Mouse (Mus musculus) heart, adult 2 months (tissue): ENCODE results near the gene Lrfn4. TPM values are rescaled to one million over a fixed set of nuclear protein-coding genes. Genes with fewer than 3 reads are reported as not detected.

Experiments used
- DNase-seq, 2 experiments: peaks; one replicate each; pipeline ENCODE4 v3.0.0; 2021
- H3K27ac ChIP-seq: fragments of 200-600 bp; 2 replicates; pipeline ENCODE4 v1.8.1; 2022
- H3K27me3 ChIP-seq: fragments of 200-500 bp; 2 replicates; pipeline ENCODE4 v1.6.1; 2012; ENCODE audit warnings: mild to moderate bottlenecking, low read length, inconsistent platforms, mixed read lengths; ENCODE audit not compliant: control insufficient read depth, insufficient read depth
- H3K36me3 ChIP-seq: fragments of 200-500 bp; 2 replicates; pipeline ENCODE4 v1.6.1; 2012; ENCODE audit warnings: low read length, inconsistent platforms; ENCODE audit not compliant: control insufficient read depth, insufficient read depth
- H3K4me1 ChIP-seq: fragments of 200-500 bp; 2 replicates; pipeline ENCODE4 v1.6.1; 2011; ENCODE audit warnings: low read length; ENCODE audit not compliant: control insufficient read depth, insufficient read depth
- H3K4me3 ChIP-seq: fragments of 200-600 bp; 2 replicates; pipeline ENCODE4 v1.8.1; 2022
- H3K79me2 ChIP-seq: fragments of 200-500 bp; replicated peaks from 2 replicates; pipeline ENCODE4 v1.6.1; 2012; ENCODE audit warnings: mild to moderate bottlenecking, inconsistent platforms, low read length, moderate library complexity, mixed read lengths; ENCODE audit not compliant: control insufficient read depth, insufficient read depth
- H3K9ac ChIP-seq: fragments of 200-500 bp; 2 replicates; pipeline ENCODE4 v1.6.1; 2012; ENCODE audit warnings: low read depth, mild to moderate bottlenecking, control low read depth, inconsistent platforms, low read length, mixed read lengths
- CTCF ChIP-seq: fragments of 200-600 bp; IDR thresholded peaks from 2 replicates; pipeline ENCODE4 v1.8.1; 2022; ENCODE audit warnings: antibody characterized with exemption, mild to moderate bottlenecking, moderate library complexity
- EP300 ChIP-seq: fragments of 200-500 bp; IDR thresholded peaks from 2 replicates; pipeline ENCODE4 v1.6.1; 2011; ENCODE audit warnings: low read depth, low read length, control low read depth; ENCODE audit not compliant: insufficient read depth
- POLR2A ChIP-seq: fragments of 200-500 bp; IDR thresholded peaks from 2 replicates; pipeline ENCODE4 v1.6.1; 2011; ENCODE audit warnings: mild to moderate bottlenecking, low read depth, low read length, control low read depth; ENCODE audit not compliant: insufficient read depth
- WGBS: fragments of 180-500 bp; shearing (Covaris S2); methylation state at CpG from one replicate; pipeline ENCODE4 v1.1.7; 2018; 5-methylcytosine and 5-hydroxymethylcytosine counted together
- intact Hi-C: fragments of 180-260 bp; cut with DNase I; formaldehyde crosslinking; loops from one replicate; pipeline ENCODE4 v1.15.1; 2025
- polyA plus RNA-seq: library from polyadenylated mRNA; depleted of rRNA; stranded (reverse); fragments of >200 nt; gene quantifications from 2 replicates; pipeline ENCODE4 v1.2.3, GENCODE M21; 2012
- total RNA-seq, 2 experiments: library from RNA; stranded (reverse); gene quantifications; 2 replicates each; pipeline ENCODE4 v1.2.3; 2021

Lrfn4 gene
- total and polyA plus RNA-seq, 3 experiments: 7.7 to 15.3 (median 9.4) TPM

DNA sequence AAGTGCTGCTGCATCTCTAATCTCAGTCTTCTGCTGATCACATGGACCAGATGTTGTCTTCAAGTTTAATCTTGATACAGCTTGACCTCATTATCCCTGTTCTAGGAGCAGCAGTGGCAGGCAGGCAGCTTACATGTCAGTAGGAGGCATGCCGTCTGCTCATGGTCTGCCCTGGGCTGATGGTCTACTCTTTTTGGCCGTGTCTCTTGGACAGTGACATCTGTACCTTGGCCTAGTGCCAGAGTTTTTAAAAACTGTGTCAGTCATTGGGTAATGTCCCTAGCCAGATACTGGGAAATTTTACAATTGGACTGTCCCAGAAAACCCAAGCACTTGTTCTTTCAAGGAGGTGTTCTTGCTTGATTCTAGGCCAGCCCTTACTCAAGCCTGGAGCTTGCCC lies 36.7 kb downstream of the Lrfn4 start:
- intact Hi-C loops: loop anchor here (5.0 kb wide), 1 partner anchor 81 kb away; the partner anchor contains the start of gene 2010003K11Rik
- 42% methylated on average over 2 of the region's 2 CpGs for WGBS
- peak; percentile 31 to 62 for DNase-seq

GRCm38 (mm10) chr19:4573241-4573640 lies 42.2 kb downstream of the Lrfn4 start:
- Histone ChIP-seq H3K9ac (no peak overlapping the region), H3K36me3 (no peaks in the 10 kb centered on the region), H3K79me2 (no peaks in the 10 kb centered on the region), H3K27me3 (no peaks in the 10 kb centered on the region), H3K27ac (no peak overlapping the region), H3K4me1 (no peaks in the 10 kb centered on the region), H3K4me3 (no peak overlapping the region)
- 91% methylated on average over 1 of the region's 1 CpGs for WGBS
- DNase-seq: no peak
- intact Hi-C loops: no loop called here
- TF ChIP-seq CTCF (peak; percentile 33), EP300 (no peak)

More for the DNA sequence above, 36.7 kb downstream of the Lrfn4 start:
- Histone ChIP-seq H3K36me3 (no peaks in the 10 kb centered on the region), H3K9ac (no peak overlapping the region), H3K79me2 (no peaks in the 10 kb centered on the region), H3K4me3 (no peak overlapping the region), H3K27ac (no peak overlapping the region), H3K27me3 (no peaks in the 10 kb centered on the region), H3K4me1 (peaks cover 2% of the 10 kb centered on the region; the same call in 1 of the 2 replicates)
- no peak for TF ChIP-seq CTCF
- no peak for TF ChIP-seq EP300
- no peak for TF ChIP-seq POLR2A

- no peak for TF ChIP-seq CTCF
- TF ChIP-seq POLR2A: no peak
- TF ChIP-seq EP300: no peak
- WGBS: 88% methylated on average over 8 of the region's 8 CpGs
- H3K9ac ChIP-seq: no peak overlapping the region
- no peak overlapping the region for H3K4me3 ChIP-seq
- no peaks in the 10 kb centered on the region for H3K27me3 ChIP-seq
- H3K79me2 ChIP-seq: no peaks in the 10 kb centered on the region
- no peak overlapping the region for H3K27ac ChIP-seq
- no peak for DNase-seq
- intact Hi-C loops: no loop called here
- no peaks in the 10 kb centered on the region for H3K36me3 ChIP-seq
- no peaks in the 10 kb centered on the region for H3K4me1 ChIP-seq
Observed at GRCm38 (mm10) chr19:4572467-4572866, 43.0 kb downstream of the Lrfn4 start.

DNA sequence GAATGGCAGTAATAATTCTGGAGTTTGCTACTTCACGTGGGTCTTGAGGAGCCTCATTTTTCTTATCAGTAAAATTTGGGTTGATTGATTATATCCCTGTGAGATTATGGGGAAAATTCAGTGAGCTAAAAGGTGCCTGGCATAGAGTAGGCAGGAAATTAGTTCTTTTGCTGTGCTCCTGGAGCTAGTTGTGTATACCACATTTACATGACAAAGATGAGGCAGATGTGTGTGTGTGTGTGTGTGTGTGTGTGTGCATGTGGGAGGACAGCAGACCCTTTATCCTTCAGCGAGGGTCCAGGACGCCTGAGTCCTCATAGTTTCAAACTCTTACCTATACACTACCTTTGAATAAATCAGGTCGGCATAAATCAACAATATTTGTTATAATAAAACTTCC lies 43.4 kb downstream of the Lrfn4 start:
- no peak overlapping the region for H3K27ac ChIP-seq
- intact Hi-C loops: no loop called here
- H3K9ac ChIP-seq: no peak overlapping the region
- H3K36me3 ChIP-seq: no peaks in the 10 kb centered on the region
- H3K4me3 ChIP-seq: no peak overlapping the region
- H3K4me1 ChIP-seq: no peaks in the 10 kb centered on the region
- WGBS: 80% methylated on average over 4 of the region's 4 CpGs
- TF ChIP-seq POLR2A (no peak), EP300 (no peak), CTCF (no peak)
- no peaks in the 10 kb centered on the region for H3K79me2 ChIP-seq
- DNase-seq: no peak
- no peaks in the 10 kb centered on the region for H3K27me3 ChIP-seq

GRCm38 (mm10) chr19:4571658-4572057 lies 43.8 kb downstream of the Lrfn4 start:
- Histone ChIP-seq H3K9ac (no peak overlapping the region), H3K27ac (no peak overlapping the region), H3K4me3 (no peak overlapping the region), H3K27me3 (no peaks in the 10 kb centered on the region), H3K4me1 (no peaks in the 10 kb centered on the region), H3K79me2 (no peaks in the 10 kb centered on the region), H3K36me3 (no peaks in the 10 kb centered on the region)
- intact Hi-C loops: no loop called here
- no peak for DNase-seq
- WGBS: 97% methylated on average over 1 of the region's 1 CpGs
- TF ChIP-seq POLR2A (no peak), EP300 (no peak), CTCF (no peak)

- no peak for DNase-seq
- H3K27me3 ChIP-seq: no peaks in the 10 kb centered on the region
- WGBS: 90% methylated on average over 6 of the region's 6 CpGs
- TF ChIP-seq POLR2A (no peak), CTCF (no peak), EP300 (no peak)
- intact Hi-C loops: no loop called here
- H3K79me2 ChIP-seq: no peaks in the 10 kb centered on the region
- no peaks in the 10 kb centered on the region for H3K36me3 ChIP-seq
- H3K4me3 ChIP-seq: no peak overlapping the region
- no peaks in the 10 kb centered on the region for H3K4me1 ChIP-seq
- H3K9ac ChIP-seq: no peak overlapping the region
- H3K27ac ChIP-seq: no peak overlapping the region
Observed at GRCm38 (mm10) chr19:4570815-4571214, 44.7 kb downstream of the Lrfn4 start.

- intact Hi-C loops: no loop called here
- H3K9ac ChIP-seq: no peak overlapping the region
- H3K27ac ChIP-seq: no peak overlapping the region
- H3K79me2 ChIP-seq: no peaks in the 10 kb centered on the region
- H3K4me3 ChIP-seq: no peak overlapping the region
- WGBS: 87% methylated on average over 11 of the region's 11 CpGs
- no peaks in the 10 kb centered on the region for H3K27me3 ChIP-seq
- no peaks in the 10 kb centered on the region for H3K4me1 ChIP-seq
- TF ChIP-seq EP300: no peak
- TF ChIP-seq POLR2A: no peak
- TF ChIP-seq CTCF: no peak
- DNase-seq: no peak
- H3K36me3 ChIP-seq: no peaks in the 10 kb centered on the region
Observed at GRCm38 (mm10) chr19:4570237-4570613, 45.2 kb downstream of the Lrfn4 start.
